Mouse (Mus musculus): ENCODE results near the gene Ttll3.

Ttll3 gene

GRCm38 (mm10) chr6:113388960-113389359 lies at the start of gene Ttll3:
Ttll3 (plus strand) TSS chr6:113389260.
- no peak for DNase-seq (ENCODE audit: low read depth, low spot score)

- DNase-seq (ENCODE audit: low read depth, low spot score): no peak
Measured at GRCm38 (mm10) chr6:113341574-113341973, 47.5 kb upstream of the Ttll3 start.

GRCm38 (mm10) chr6:113342297-113342696 lies 46.8 kb upstream of the Ttll3 start:
- peak; percentile 62 for DNase-seq (ENCODE audit: low read depth, low spot score)

- peak; percentile 54 for DNase-seq (ENCODE audit: low read depth, low spot score)
Measured at GRCm38 (mm10) chr6:113343177-113344092, 45.6 kb upstream of the Ttll3 start, which contains the start of gene Camk1. Camk1 (minus strand) TSS chr6:113343984.

- DNase-seq (ENCODE audit: low read depth, low spot score): no peak
Measured at GRCm38 (mm10) chr6:113344321-113344720, 44.7 kb upstream of the Ttll3 start.

GRCm38 (mm10) chr6:113346897-113347296 lies 42.2 kb upstream of the Ttll3 start:
- no peak for DNase-seq (ENCODE audit: low read depth, low spot score)

GRCm38 (mm10) chr6:113350538-113350937 lies 38.5 kb upstream of the Ttll3 start:
- no peak for DNase-seq (ENCODE audit: low read depth, low spot score)

GRCm38 (mm10) chr6:113351161-113351560 lies 37.9 kb upstream of the Ttll3 start:
- no peak for DNase-seq (ENCODE audit: low read depth, low spot score)

GRCm38 (mm10) chr6:113351653-113352052 lies 37.4 kb upstream of the Ttll3 start:
- DNase-seq (ENCODE audit: low read depth, low spot score): no peak

- DNase-seq (ENCODE audit: low read depth, low spot score): no peak
Measured at GRCm38 (mm10) chr6:113352820-113353219, 36.2 kb upstream of the Ttll3 start.

GRCm38 (mm10) chr6:113353696-113354095 lies 35.4 kb upstream of the Ttll3 start:
- DNase-seq (ENCODE audit: low read depth, low spot score): no peak

- no peak for DNase-seq (ENCODE audit: low read depth, low spot score)
Measured at GRCm38 (mm10) chr6:113361476-113361875, 27.6 kb upstream of the Ttll3 start.

- DNase-seq (ENCODE audit: low read depth, low spot score): no peak
Measured at GRCm38 (mm10) chr6:113362241-113362640, 26.8 kb upstream of the Ttll3 start.

- no peak for DNase-seq (ENCODE audit: low read depth, low spot score)
Measured at GRCm38 (mm10) chr6:113364518-113365135, 24.4 kb upstream of the Ttll3 start.

GRCm38 (mm10) chr6:113366639-113367038 lies 22.4 kb upstream of the Ttll3 start:
- no peak for DNase-seq (ENCODE audit: low read depth, low spot score)

GRCm38 (mm10) chr6:113367574-113367973 lies 21.5 kb upstream of the Ttll3 start:
- no peak for DNase-seq (ENCODE audit: low read depth, low spot score)

GRCm38 (mm10) chr6:113368124-113368523 lies 20.9 kb upstream of the Ttll3 start:
- DNase-seq (ENCODE audit: low read depth, low spot score): no peak

- DNase-seq (ENCODE audit: low read depth, low spot score): no peak
Measured at GRCm38 (mm10) chr6:113368577-113368976, 20.5 kb upstream of the Ttll3 start.

- DNase-seq (ENCODE audit: low read depth, low spot score): no peak
Measured at GRCm38 (mm10) chr6:113370194-113370929, 18.7 kb upstream of the Ttll3 start.

GRCm38 (mm10) chr6:113373491-113373890 lies 15.6 kb upstream of the Ttll3 start:
- no peak for DNase-seq (ENCODE audit: low read depth, low spot score)

- no peak for DNase-seq (ENCODE audit: low read depth, low spot score)
Measured at GRCm38 (mm10) chr6:113377172-113377495, 11.9 kb upstream of the Ttll3 start.

Measured in telencephalon, adult 2 months (tissue).